Comparison of ENCODE assay signal across 15 mouse cellular contexts in genomic region chr16:90177425-90177824, GRCm38 (mm10). TPM values are rescaled to one million over a fixed set of nuclear protein-coding genes. Genes with fewer than 3 reads are reported as not detected.
DNase-seq lines count a peak whose midpoint lies in the region; ATAC-seq and TF ChIP-seq lines count a peak whose summit lies in the region.
"Had no signal": no experiment of that assay in that cellular context is flagged by ENCODE, and none has a peak within 500 bp of the region (broad histone marks: within the 10 kb centered on the region; RNA-seq: fewer than 3 reads in every experiment).

No protein-coding gene starts in this region.

- 45% methylated on average over 8 of the region's 8 CpGs for WGBS in lung, postnatal 0 days
- 1% methylated on average over 8 of the region's 8 CpGs for WGBS in macrophage (ENCODE audit: missing documents)
- WGBS in hindbrain, embryonic 16.5 days: 80% methylated on average over 8 of the region's 8 CpGs
- WGBS in forebrain, embryonic 12.5 days: 80% methylated on average over 8 of the region's 8 CpGs

- H3K27me3 ChIP-seq in lung, postnatal 0 days (replicated peaks; ENCODE audit: insufficient read depth, low read length): no peaks in the 10 kb centered on the region
- no peaks in the 10 kb centered on the region for H3K27me3 ChIP-seq in hindbrain, embryonic 16.5 days (replicated peaks; ENCODE audit: control insufficient read depth, insufficient read depth, low read length)
- H3K27me3 ChIP-seq in forebrain, embryonic 12.5 days: no peaks in the 10 kb centered on the region; the same call in 1 of the 2 replicates
- H3K27me3 ChIP-seq: heart, embryonic 13.5 days; hindbrain, embryonic 15.5 days; lung, embryonic 15.5 days had no signal

- H3K4me2 ChIP-seq in lung, postnatal 0 days (replicated peaks; ENCODE audit: low read depth, low read length): no peak overlapping the region
- no peak overlapping the region for H3K4me2 ChIP-seq in hindbrain, embryonic 16.5 days (ENCODE audit: low read length)
- H3K4me2 ChIP-seq in forebrain, embryonic 12.5 days: no peak overlapping the region
- H3K4me2 ChIP-seq: heart, embryonic 13.5 days; lung, embryonic 15.5 days had no signal

- no peak for TF ChIP-seq CTCF in lung, postnatal 0 days (IDR thresholded peaks at IDR 0.05)

- H3K27ac ChIP-seq in lung, postnatal 0 days (ENCODE audit: low read length): no peak overlapping the region
- peak overlapping the region; percentile 36 for H3K27ac ChIP-seq in macrophage
- no peak overlapping the region for H3K27ac ChIP-seq in hindbrain, embryonic 16.5 days (ENCODE audit: low read depth, low read length)
- no peak overlapping the region for H3K27ac ChIP-seq in forebrain, embryonic 12.5 days
- H3K27ac ChIP-seq: heart, embryonic 13.5 days; hindbrain, embryonic 15.5 days; kidney, postnatal 0 days; lung, embryonic 15.5 days had no signal

- no peaks in the 10 kb centered on the region for H3K36me3 ChIP-seq in lung, postnatal 0 days (ENCODE audit: insufficient read depth, low read length)
- H3K36me3 ChIP-seq in macrophage (ENCODE audit: inconsistent target): no peaks in the 10 kb centered on the region
- no peaks in the 10 kb centered on the region for H3K36me3 ChIP-seq in hindbrain, embryonic 16.5 days (ENCODE audit: control insufficient read depth, insufficient read depth, low read length)
- H3K36me3 ChIP-seq in forebrain, embryonic 12.5 days (replicated peaks): no peaks in the 10 kb centered on the region
- H3K36me3 ChIP-seq: heart, embryonic 13.5 days; hindbrain, embryonic 15.5 days; lung, embryonic 15.5 days had no signal

- no peak for TF ChIP-seq EP300 in lung, postnatal 0 days (IDR thresholded peaks at IDR 0.05)

- ATAC-seq in lung, postnatal 0 days: peak; percentile 59
- ATAC-seq in hindbrain, embryonic 16.5 days: no peak
- ATAC-seq in forebrain, embryonic 12.5 days (ENCODE audit: low FRiP score): no peak

- H3K9ac ChIP-seq in lung, postnatal 0 days (replicated peaks; ENCODE audit: low read depth): no peak overlapping the region
- H3K9ac ChIP-seq in hindbrain, embryonic 16.5 days (ENCODE audit: low read depth, low read length): no peak overlapping the region
- no peak overlapping the region for H3K9ac ChIP-seq in forebrain, embryonic 12.5 days
- H3K9ac ChIP-seq: heart, embryonic 13.5 days; hindbrain, embryonic 15.5 days; lung, embryonic 15.5 days had no signal

- no peak overlapping the region for H3K4me3 ChIP-seq in lung, postnatal 0 days (ENCODE audit: low read depth, low read length)
- no peak overlapping the region for H3K4me3 ChIP-seq in macrophage (ENCODE audit: inconsistent target)
- H3K4me3 ChIP-seq in hindbrain, embryonic 16.5 days (ENCODE audit: low read length): no peak overlapping the region
- H3K4me3 ChIP-seq in forebrain, embryonic 12.5 days (replicated peaks): no peak overlapping the region
- H3K4me3 ChIP-seq: erythroblast, embryonic 14.5 days; heart, embryonic 13.5 days; hindbrain, embryonic 15.5 days; lung, embryonic 15.5 days had no signal

- H3K4me1 ChIP-seq in lung, postnatal 0 days (ENCODE audit: insufficient read depth, low read depth, low read length): no peaks in the 10 kb centered on the region
- peaks cover 5% of the 10 kb centered on the region for H3K4me1 ChIP-seq in hindbrain, embryonic 16.5 days (ENCODE audit: control insufficient read depth, insufficient read depth, low read depth, low read length)
- peaks cover 9% of the 10 kb centered on the region for H3K4me1 ChIP-seq in forebrain, embryonic 12.5 days

- H3K9me3 ChIP-seq in lung, postnatal 0 days (ENCODE audit: low read length): no peaks in the 10 kb centered on the region
- no peaks in the 10 kb centered on the region for H3K9me3 ChIP-seq in hindbrain, embryonic 16.5 days (ENCODE audit: control insufficient read depth, low read length)
- H3K9me3 ChIP-seq in forebrain, embryonic 12.5 days: no peaks in the 10 kb centered on the region
- H3K9me3 ChIP-seq: heart, embryonic 13.5 days; hindbrain, embryonic 15.5 days; lung, embryonic 15.5 days had no signal

- H3K79me2 ChIP-seq in macrophage (ENCODE audit: inconsistent target): no peaks in the 10 kb centered on the region

- DNase-seq in lung, postnatal 0 days (ENCODE audit: low spot score): peak; percentile 68
- no peak for DNase-seq in lung, postnatal 10 days
- peak; percentile 73 for DNase-seq in c-Kit-positive CD71-negative TER-119-negative erythroid progenitor cells, embryonic 14.5 days (ENCODE audit: low read depth)
- no peak for DNase-seq in kidney, postnatal 36 days
- DNase-seq: cerebellum, postnatal 36 days; right cerebral cortex, postnatal 4 days; thymus, adult 18-20 months had no signal

RNA-seq across cellular contexts. Expression of gene Tiam1, which starts 33.9 kb away (rescaled TPM):
- polyA plus RNA-seq in lung, postnatal 0 days (2015; fragmentation: Nextera tagmentation; extraction: Ambion mirVana): 3.7 and 9.3 TPM in 2 replicates
- total RNA-seq in macrophage (2018; cell fraction: chromatin; rRNA removed): 10 to 100 TPM in 16 of 26 experiments, 1 to 10 TPM in 10; 2.4 to 91.2 (median 10.7) TPM
- 1 to 10 TPM; 3.0 to 7.4 (median 4.4) TPM for total RNA-seq in macrophage (2018; cell fraction: cytosol; rRNA removed)
- total RNA-seq in macrophage (2018; cell fraction: nucleus; rRNA removed): 10 to 100 TPM in 10 of 26 experiments, 1 to 10 TPM in 16; 4.9 to 44.7 (median 8.8) TPM
- polyA plus RNA-seq in macrophage (2018): 2.5 to 6.1 TPM (median 3.5 TPM) in 3 replicates
- 16.6 and 21.1 TPM in 2 replicates for polyA plus RNA-seq in hindbrain, embryonic 16.5 days (2015; fragmentation: Nextera tagmentation; extraction: Ambion mirVana)
- polyA plus RNA-seq in forebrain, embryonic 12.5 days (2016; fragmentation: Nextera tagmentation; extraction: Ambion mirVana): 24.7 and 31.5 TPM in 2 replicates

RNA-seq across cellular contexts. Expression of gene Sod1, which starts 43.1 kb away (rescaled TPM):
- 1,664 and 1,843 TPM in 2 replicates for polyA plus RNA-seq in lung, postnatal 0 days (2015; fragmentation: Nextera tagmentation; extraction: Ambion mirVana)
- 10 to 100 TPM in 23 of 26 experiments, 1 to 10 TPM in 3; 9.0 to 60.1 (median 21.2) TPM for total RNA-seq in macrophage (2018; cell fraction: chromatin; rRNA removed)
- total RNA-seq in macrophage (2018; cell fraction: cytosol; rRNA removed): 100 to 1,000 TPM; 198 to 409 (median 269) TPM
- 10 to 100 TPM; 25.2 to 96.1 (median 48.3) TPM for total RNA-seq in macrophage (2018; cell fraction: nucleus; rRNA removed)
- polyA plus RNA-seq in macrophage (2018): 366 to 429 TPM (median 381 TPM) in 3 replicates
- 942 and 968 TPM in 2 replicates for polyA plus RNA-seq in hindbrain, embryonic 16.5 days (2015; fragmentation: Nextera tagmentation; extraction: Ambion mirVana)
- polyA plus RNA-seq in forebrain, embryonic 12.5 days (2016; fragmentation: Nextera tagmentation; extraction: Ambion mirVana): 837 and 844 TPM in 2 replicates

Comparison
In these comparisons a context has a peak if more than half of its experiments do, and no peak if none do; other contexts are left out.
1. DNase-seq: peak in lung, postnatal 0 days (single experiment) and c-Kit-positive CD71-negative TER-119-negative erythroid progenitor cells, embryonic 14.5 days (single experiment); none in lung, postnatal 10 days (single experiment) and kidney, postnatal 36 days (0 of 2).